Mouse (Mus musculus) heart, adult 2 months (tissue): ENCODE results near the gene Jrkl.

Source experiments
- CTCF ChIP-seq: fragments of 200-600 bp; IDR thresholded peaks from 2 replicates; pipeline ENCODE4 v1.8.1; 2022; ENCODE audit warnings: antibody characterized with exemption, mild to moderate bottlenecking, moderate library complexity
- EP300 ChIP-seq: fragments of 200-500 bp; IDR thresholded peaks from 2 replicates; pipeline ENCODE4 v1.6.1; 2011; ENCODE audit warnings: low read depth, low read length, control low read depth; ENCODE audit not compliant: insufficient read depth
- POLR2A ChIP-seq: fragments of 200-500 bp; IDR thresholded peaks from 2 replicates; pipeline ENCODE4 v1.6.1; 2011; ENCODE audit warnings: mild to moderate bottlenecking, low read depth, low read length, control low read depth; ENCODE audit not compliant: insufficient read depth

DNA sequence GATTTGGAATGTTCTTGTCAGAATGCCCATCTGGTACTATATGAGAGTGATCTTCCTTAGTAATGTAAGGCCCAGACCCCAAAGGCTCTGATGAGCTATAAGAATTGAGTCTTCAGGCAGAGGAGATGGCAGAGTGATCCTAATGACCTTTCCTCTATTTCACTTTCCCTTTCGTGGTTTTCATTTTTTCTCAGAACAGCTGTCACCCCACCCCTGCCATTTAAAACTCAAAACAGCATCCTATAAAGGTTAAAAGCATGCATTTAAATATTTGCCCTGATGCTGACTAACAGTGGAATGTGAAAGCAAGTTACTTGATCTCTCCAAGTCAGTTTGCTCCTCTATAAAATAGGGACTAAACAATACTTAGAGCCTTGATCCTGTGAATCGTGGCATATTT, 41.9 kb upstream of the Jrkl start:
- TF ChIP-seq CTCF: no peak
- no peak for TF ChIP-seq EP300
- no peak for TF ChIP-seq POLR2A
